Mouse (Mus musculus): Measurements from ENCODE around the gene Ttc25.

GRCm38 (mm10) chr11:100585148-100585547, 39.7 kb downstream of the Ttc25 start:
- TF ChIP-seq USF1 (IDR thresholded peaks at IDR 0.05; ENCODE audit: low read depth) (no peak), CTCF (IDR thresholded peaks at IDR 0.05; ENCODE audit: control insufficient read depth, insufficient read depth, insufficient read length) (no peak), MYOG (IDR thresholded peaks at IDR 0.05; ENCODE audit: control insufficient read depth, extremely low read depth, insufficient read length) (no peak), CEBPB (IDR thresholded peaks at IDR 0.05; ENCODE audit: low read depth) (no peak), FOSL1 (IDR thresholded peaks at IDR 0.05; ENCODE audit: insufficient read depth, low read length, poor library complexity, severe bottlenecking) (no peak), MYOD1 (IDR thresholded peaks at IDR 0.05; ENCODE audit: control insufficient read depth, insufficient read length, low read depth) (no peak), MAX (IDR thresholded peaks at IDR 0.05) (no peak)

Data from C2C12 (cell line).